Mouse (Mus musculus) liver, adult 2 months (tissue): ENCODE data around the gene Rab24. TPM values are rescaled to one million over a fixed set of nuclear protein-coding genes. Genes with fewer than 3 reads are reported as not detected.

Source experiments
- DNase-seq: peaks from one replicate; pipeline ENCODE4 v3.0.0-alpha.2; 2011; ENCODE audit warnings: low read depth, low spot score; ENCODE audit errors: extremely low read depth
- H3K27ac ChIP-seq: fragments of 200-500 bp; replicated peaks from 2 replicates; pipeline ENCODE4 v1.5.1; 2012; ENCODE audit warnings: low read depth, mild to moderate bottlenecking, control low read depth, inconsistent platforms, low read length; ENCODE audit not compliant: insufficient read depth
- H3K27me3 ChIP-seq: fragments of 200-500 bp; 2 replicates; pipeline ENCODE4 v1.6.1; 2012; ENCODE audit warnings: mild to moderate bottlenecking, moderate library complexity, low read length, inconsistent platforms; ENCODE audit not compliant: control insufficient read depth, insufficient read depth
- H3K36me3 ChIP-seq: fragments of 200-500 bp; 2 replicates; pipeline ENCODE4 v1.6.1; 2012; ENCODE audit warnings: low read length, inconsistent platforms; ENCODE audit not compliant: control insufficient read depth, insufficient read depth
- H3K4me1 ChIP-seq: fragments of 200-500 bp; 2 replicates; pipeline ENCODE4 v1.6.1; 2011; ENCODE audit warnings: low read length; ENCODE audit not compliant: control insufficient read depth, insufficient read depth
- H3K4me3 ChIP-seq: fragments of 200-500 bp; 2 replicates; pipeline ENCODE4 v1.5.1; 2011; ENCODE audit warnings: low read depth, mild to moderate bottlenecking, control low read depth, low read length, moderate library complexity; ENCODE audit not compliant: insufficient read depth
- H3K79me2 ChIP-seq: fragments of 200-500 bp; 2 replicates; pipeline ENCODE4 v1.6.1; 2012; ENCODE audit warnings: inconsistent platforms, mild to moderate bottlenecking, low read length, moderate library complexity; ENCODE audit not compliant: control insufficient read depth, insufficient read depth
- H3K9ac ChIP-seq: fragments of 200-500 bp; 2 replicates; pipeline ENCODE4 v1.6.1; 2012; ENCODE audit warnings: low read depth, mild to moderate bottlenecking, control low read depth, inconsistent platforms, low read length
- CTCF ChIP-seq: fragments of 200-500 bp; IDR thresholded peaks from 2 replicates; pipeline ENCODE4 v1.5.1; 2011; ENCODE audit warnings: low read depth, low read length, control low read depth
- POLR2A ChIP-seq: fragments of 200-500 bp; IDR thresholded peaks from 2 replicates; pipeline ENCODE4 v1.6.1; 2011; ENCODE audit warnings: low read length, control low read depth; ENCODE audit not compliant: insufficient read depth; ENCODE audit errors: extremely low read depth
- WGBS: fragments of 180-500 bp; shearing (Covaris S2); methylation state at CpG from one replicate; pipeline ENCODE4 v1.1.7; 2018; 5-methylcytosine and 5-hydroxymethylcytosine counted together
- polyA plus RNA-seq: library from polyadenylated mRNA; depleted of rRNA; stranded (reverse); fragments of >200 nt; gene quantifications from 2 replicates; pipeline ENCODE4 v1.2.3, GENCODE M21; 2012
- total RNA-seq: library from RNA; depleted of rRNA; stranded (reverse); fragments of >200 nt; gene quantifications from 2 replicates; pipeline ENCODE4 v1.2.3, GENCODE M21; 2014

Rab24 gene
- total and polyA plus RNA-seq, 2 experiments = 32.7 to 56.0 TPM

GRCm38 (mm10) chr13:55362453-55363060 lies 40.8 kb upstream of the Rab24 start, which contains the start of gene Lman2:
Gene Lman2 (minus strand): TSS chr13:55362783.
- H3K4me3 ChIP-seq = peak within 1 kb of the TSS; percentile 85
- H3K36me3 ChIP-seq = peaks cover 20% of the 10 kb centered on the region
- under 1% methylated on average over 35 of the region's 35 CpGs for WGBS
- peaks cover 31% of the 10 kb centered on the region for H3K79me2 ChIP-seq
- peak within 1 kb of the TSS; percentile 90 for H3K9ac ChIP-seq
- H3K27ac ChIP-seq = peak within 1 kb of the TSS; percentile 85
- H3K27me3 ChIP-seq = no peaks in the 10 kb centered on the region
- TF ChIP-seq POLR2A = peak; percentile 84
- no peak for TF ChIP-seq CTCF
- peaks cover 10% of the 10 kb centered on the region for H3K4me1 ChIP-seq
- peak; percentile 99 for DNase-seq

- peaks cover 10% of the 10 kb centered on the region for H3K4me1 ChIP-seq
- peak overlapping the region; percentile 90 for H3K9ac ChIP-seq
- H3K79me2 ChIP-seq = peaks cover 31% of the 10 kb centered on the region
- WGBS = under 1% methylated on average over 32 of the region's 32 CpGs
- no peak for TF ChIP-seq CTCF
- no peak for TF ChIP-seq POLR2A
- H3K27me3 ChIP-seq = no peaks in the 10 kb centered on the region
- peaks cover 21% of the 10 kb centered on the region for H3K36me3 ChIP-seq
- peak overlapping the region; percentile 85 for H3K4me3 ChIP-seq
- no peak for DNase-seq
- peak overlapping the region; percentile 85 for H3K27ac ChIP-seq
These were observed 40.3 kb upstream of the Rab24 start for GRCm38 (mm10) chr13:55361974-55362452.

- peak overlapping the region; percentile 90 for H3K9ac ChIP-seq
- H3K27me3 ChIP-seq = no peaks in the 10 kb centered on the region
- peaks cover 22% of the 10 kb centered on the region for H3K36me3 ChIP-seq
- H3K4me3 ChIP-seq = peak overlapping the region; percentile 85
- TF ChIP-seq CTCF (no peak), POLR2A (no peak)
- peaks cover 37% of the 10 kb centered on the region for H3K79me2 ChIP-seq
- peak; percentile 88 for DNase-seq
- peak overlapping the region; percentile 85 for H3K27ac ChIP-seq
- H3K4me1 ChIP-seq = peaks cover 10% of the 10 kb centered on the region
These were observed 39.4 kb upstream of the Rab24 start for GRCm38 (mm10) chr13:55361145-55361544.

GRCm38 (mm10) chr13:55346745-55347144 lies 25.0 kb upstream of the Rab24 start:
- Histone ChIP-seq H3K27me3 (no peaks in the 10 kb centered on the region), H3K9ac (no peak overlapping the region), H3K36me3 (peaks cover 43% of the 10 kb centered on the region), H3K27ac (no peak overlapping the region), H3K4me3 (no peak overlapping the region), H3K79me2 (no peaks in the 10 kb centered on the region), H3K4me1 (no peaks in the 10 kb centered on the region)
- 85% methylated on average over 11 of the region's 11 CpGs for WGBS
- TF ChIP-seq POLR2A = no peak
- TF ChIP-seq CTCF = no peak
- DNase-seq = no peak

GRCm38 (mm10) chr13:55344286-55344685 lies 22.5 kb upstream of the Rab24 start:
- H3K27ac ChIP-seq = no peak overlapping the region
- H3K4me1 ChIP-seq = no peaks in the 10 kb centered on the region
- peaks cover 30% of the 10 kb centered on the region for H3K36me3 ChIP-seq
- H3K27me3 ChIP-seq = no peaks in the 10 kb centered on the region
- TF ChIP-seq CTCF (no peak), POLR2A (no peak)
- H3K9ac ChIP-seq = no peak overlapping the region
- H3K79me2 ChIP-seq = no peaks in the 10 kb centered on the region
- no peak for DNase-seq
- no peak overlapping the region for H3K4me3 ChIP-seq
- 87% methylated on average over 7 of the region's 7 CpGs for WGBS

GRCm38 (mm10) chr13:55342469-55342868 lies 20.7 kb upstream of the Rab24 start:
- WGBS = 32% methylated on average over 11 of the region's 11 CpGs
- no peak overlapping the region for H3K4me3 ChIP-seq
- no peaks in the 10 kb centered on the region for H3K79me2 ChIP-seq
- H3K27me3 ChIP-seq = no peaks in the 10 kb centered on the region
- H3K27ac ChIP-seq = no peak overlapping the region
- peaks cover 21% of the 10 kb centered on the region for H3K36me3 ChIP-seq
- no peak for DNase-seq
- no peak overlapping the region for H3K9ac ChIP-seq
- no peaks in the 10 kb centered on the region for H3K4me1 ChIP-seq
- TF ChIP-seq CTCF (no peak), POLR2A (no peak)
